Mouse (Mus musculus): ENCODE measurements around the gene Phc2. TPM values are rescaled to one million over a fixed set of nuclear protein-coding genes. Genes with fewer than 3 reads are reported as not detected.

Gene Phc2
- polyA plus RNA-seq, 1 experiment, result 83.8 TPM

DNA sequence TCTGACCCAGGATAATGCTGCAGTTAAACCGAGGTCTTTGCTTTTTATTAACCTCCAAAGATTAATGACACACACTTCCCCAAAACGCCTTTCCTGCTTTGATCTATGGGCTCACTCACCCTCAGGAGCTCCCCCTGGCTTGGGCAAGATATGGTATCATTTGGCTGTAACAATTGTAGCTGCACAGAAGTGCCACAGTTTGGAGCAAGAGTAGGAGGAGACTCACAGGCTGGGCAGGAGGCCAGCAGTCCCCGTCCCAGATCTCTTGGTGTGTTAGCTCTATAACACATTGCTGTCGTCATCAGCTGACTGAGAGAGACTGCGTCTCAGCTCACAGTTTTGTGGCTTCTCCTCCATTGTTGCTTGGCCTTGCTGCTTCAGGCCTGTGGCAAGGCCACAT is 65.6 kb downstream of the Phc2 start:
- no peaks in the 10 kb centered on the region; the same call in 1 of the 2 replicates for H3K4me1 ChIP-seq (ENCODE audit: control insufficient read depth, insufficient read depth, insufficient read length, low read length)
- no peak overlapping the region for H3K4me3 ChIP-seq (ENCODE audit: low read depth, low read length)
- 8% methylated on average over 5 of the region's 5 CpGs for WGBS
- H3K27me3 ChIP-seq (ENCODE audit: control insufficient read depth, insufficient read depth, low read length), result no peaks in the 10 kb centered on the region
- no peaks in the 10 kb centered on the region for H3K36me3 ChIP-seq (ENCODE audit: control insufficient read depth, insufficient read depth, low read length)
- TF ChIP-seq CTCF (IDR thresholded peaks at IDR 0.05; ENCODE audit: extremely low read depth, insufficient read length, insufficient replicate concordance, low read depth, low read length), result no peak
- no peak overlapping the region for H3K27ac ChIP-seq (ENCODE audit: insufficient read depth, low read depth, low read length)

DNA sequence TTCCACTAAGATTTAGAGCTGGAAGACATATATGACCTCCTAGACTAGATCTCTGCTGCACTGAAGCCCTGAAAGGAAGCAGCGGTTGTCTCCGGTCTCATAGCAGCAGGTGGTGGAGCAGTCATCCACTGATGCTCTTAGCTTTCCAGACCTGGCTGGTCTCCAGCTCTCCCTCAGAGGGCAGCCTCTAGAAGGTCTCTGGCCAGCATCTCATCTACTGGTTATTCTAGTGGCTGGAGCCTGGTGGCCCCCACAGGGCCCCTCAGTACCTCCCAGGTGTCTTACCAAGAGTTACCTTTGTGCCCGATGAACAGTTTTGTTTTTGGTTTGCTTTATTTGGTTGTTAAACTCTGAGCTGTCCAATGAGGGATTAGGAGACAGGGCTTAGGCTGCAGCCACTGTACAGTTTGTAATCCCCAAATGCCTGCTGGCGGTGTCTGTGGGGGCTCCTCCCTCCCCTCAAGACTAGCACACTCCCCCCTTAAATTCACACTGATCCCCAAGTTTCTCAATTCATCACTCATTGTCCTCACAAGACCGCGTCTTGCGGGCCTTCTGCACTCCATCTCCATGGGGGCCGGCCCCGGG is 66.7 kb downstream of the Phc2 start:
- Histone ChIP-seq H3K4me3 (ENCODE audit: low read depth, low read length) (no peak overlapping the region), H3K4me1 (ENCODE audit: control insufficient read depth, insufficient read depth, insufficient read length, low read length) (no peaks in the 10 kb centered on the region; the same call in 1 of the 2 replicates), H3K27me3 (ENCODE audit: control insufficient read depth, insufficient read depth, low read length) (no peaks in the 10 kb centered on the region), H3K27ac (ENCODE audit: insufficient read depth, low read depth, low read length) (no peak overlapping the region), H3K36me3 (ENCODE audit: control insufficient read depth, insufficient read depth, low read length) (no peaks in the 10 kb centered on the region)
- 84% methylated on average over 9 of the region's 9 CpGs for WGBS
- TF ChIP-seq CTCF (IDR thresholded peaks at IDR 0.05; ENCODE audit: extremely low read depth, insufficient read length, insufficient replicate concordance, low read depth, low read length) (no peak), POLR2A (IDR thresholded peaks at IDR 0.05; ENCODE audit: low read depth, low read length) (no peak)

DNA sequence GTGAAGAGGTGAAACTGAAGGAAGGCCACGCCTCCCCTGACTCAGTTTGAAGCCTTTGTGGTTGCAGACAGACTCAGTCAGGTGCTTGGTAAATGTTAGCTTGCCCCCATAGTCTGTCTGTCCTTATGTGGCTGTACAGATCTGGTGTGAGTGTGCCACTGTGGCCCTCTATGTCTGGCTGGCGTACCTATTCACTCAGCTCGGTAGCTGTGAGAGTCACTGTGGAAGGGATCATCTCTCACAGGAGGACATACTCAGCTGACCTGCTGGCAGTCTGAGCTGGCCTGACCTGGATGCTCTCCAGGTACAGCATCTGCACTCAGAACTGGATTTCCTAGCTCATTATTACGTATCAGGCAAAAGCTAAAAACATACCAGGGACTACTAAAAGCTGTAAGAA is 67.3 kb downstream of the Phc2 start:
- H3K4me3 ChIP-seq (ENCODE audit: low read depth, low read length), result no peak overlapping the region
- 83% methylated on average over 4 of the region's 4 CpGs for WGBS
- no peaks in the 10 kb centered on the region; the same call in 1 of the 2 replicates for H3K4me1 ChIP-seq (ENCODE audit: control insufficient read depth, insufficient read depth, insufficient read length, low read length)
- TF ChIP-seq POLR2A (IDR thresholded peaks at IDR 0.05; ENCODE audit: low read depth, low read length), result no peak
- no peak for TF ChIP-seq CTCF (IDR thresholded peaks at IDR 0.05; ENCODE audit: extremely low read depth, insufficient read length, insufficient replicate concordance, low read depth, low read length)
- no peaks in the 10 kb centered on the region for H3K27me3 ChIP-seq (ENCODE audit: control insufficient read depth, insufficient read depth, low read length)
- H3K27ac ChIP-seq (ENCODE audit: insufficient read depth, low read depth, low read length), result no peak overlapping the region
- H3K36me3 ChIP-seq (ENCODE audit: control insufficient read depth, insufficient read depth, low read length), result no peaks in the 10 kb centered on the region

DNA sequence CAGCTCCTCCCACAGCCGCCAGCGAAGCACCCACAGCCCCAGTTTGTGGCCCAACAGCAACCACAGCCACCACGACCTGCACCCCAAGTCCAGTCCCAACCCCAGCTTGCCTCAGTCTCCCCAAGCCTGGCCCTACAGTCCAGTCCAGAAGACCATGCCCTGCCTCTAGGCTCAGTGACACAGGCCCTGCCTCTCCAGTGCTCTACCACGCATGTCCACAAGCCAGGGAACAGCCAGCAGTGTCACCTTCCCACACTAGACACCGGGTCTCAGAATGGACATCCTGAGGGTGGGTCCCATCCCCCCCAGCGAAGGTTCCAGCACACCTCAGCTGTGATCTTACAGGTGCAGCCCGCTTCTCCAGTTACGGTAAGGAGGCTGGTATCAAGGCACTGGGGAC is 68.4 kb downstream of the Phc2 start:
- Histone ChIP-seq H3K4me3 (ENCODE audit: low read depth, low read length) (no peak overlapping the region), H3K27ac (ENCODE audit: insufficient read depth, low read depth, low read length) (no peak overlapping the region), H3K36me3 (ENCODE audit: control insufficient read depth, insufficient read depth, low read length) (no peaks in the 10 kb centered on the region), H3K4me1 (ENCODE audit: control insufficient read depth, insufficient read depth, insufficient read length, low read length) (no peaks in the 10 kb centered on the region; the same call in 1 of the 2 replicates), H3K27me3 (ENCODE audit: control insufficient read depth, insufficient read depth, low read length) (no peaks in the 10 kb centered on the region)
- 90% methylated on average over 8 of the region's 8 CpGs for WGBS
- TF ChIP-seq POLR2A (IDR thresholded peaks at IDR 0.05; ENCODE audit: low read depth, low read length), result no peak
- TF ChIP-seq CTCF (IDR thresholded peaks at IDR 0.05; ENCODE audit: extremely low read depth, insufficient read length, insufficient replicate concordance, low read depth, low read length), result no peak

DNA sequence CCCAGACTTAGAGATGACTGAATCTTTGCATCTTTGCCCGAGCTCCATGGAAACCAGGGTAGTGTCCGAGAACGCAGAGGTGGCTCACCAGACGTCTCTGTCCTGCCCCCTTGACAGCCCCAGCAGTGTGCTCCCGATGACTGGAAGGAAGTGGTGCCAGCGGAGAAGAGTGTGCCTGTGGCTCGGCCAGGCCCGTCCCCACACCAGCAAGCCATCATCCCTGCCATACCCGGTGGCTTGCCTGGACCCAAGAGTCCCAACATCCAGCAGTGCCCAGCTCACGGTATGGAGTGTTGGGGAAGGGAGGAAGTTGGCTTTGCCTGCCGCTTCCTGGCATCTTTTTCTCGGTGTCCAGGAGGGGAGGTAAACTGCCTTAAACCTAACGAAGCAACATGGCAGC is 68.9 kb downstream of the Phc2 start:
- Histone ChIP-seq H3K27me3 (ENCODE audit: control insufficient read depth, insufficient read depth, low read length) (no peaks in the 10 kb centered on the region), H3K27ac (ENCODE audit: insufficient read depth, low read depth, low read length) (no peak overlapping the region)

DNA sequence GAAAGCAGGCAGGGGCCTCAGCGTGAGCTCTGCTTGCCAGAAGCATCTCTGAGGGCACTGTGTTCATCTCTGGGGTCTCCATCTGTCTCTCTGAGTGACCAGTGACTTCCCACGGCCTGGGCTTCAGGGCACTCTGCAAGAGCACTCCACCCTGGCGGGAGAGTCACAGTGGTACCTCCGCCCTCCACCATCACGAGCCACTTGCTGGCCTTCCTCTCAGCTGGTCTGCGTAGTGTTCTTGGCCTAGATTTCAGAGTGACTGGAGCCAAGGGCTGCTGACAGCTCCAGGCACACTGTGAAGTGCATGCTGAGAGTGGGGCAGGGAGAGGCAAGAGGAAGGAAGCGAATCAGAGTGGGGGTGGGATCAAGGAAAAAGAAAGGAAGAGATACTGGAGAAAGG is 69.6 kb downstream of the Phc2 start:
- Histone ChIP-seq H3K4me1 (ENCODE audit: control insufficient read depth, insufficient read depth, insufficient read length, low read length) (peaks cover 1% of the 10 kb centered on the region), H3K27ac (ENCODE audit: insufficient read depth, low read depth, low read length) (no peak overlapping the region), H3K36me3 (ENCODE audit: control insufficient read depth, insufficient read depth, low read length) (no peaks in the 10 kb centered on the region), H3K27me3 (ENCODE audit: control insufficient read depth, insufficient read depth, low read length) (no peaks in the 10 kb centered on the region), H3K4me3 (ENCODE audit: low read depth, low read length) (no peak overlapping the region)
- WGBS, result 81% methylated on average over 7 of the region's 7 CpGs
- TF ChIP-seq CTCF (IDR thresholded peaks at IDR 0.05; ENCODE audit: extremely low read depth, insufficient read length, insufficient replicate concordance, low read depth, low read length) (no peak), POLR2A (IDR thresholded peaks at IDR 0.05; ENCODE audit: low read depth, low read length) (no peak)

More for the DNA sequence above, 68.9 kb downstream of the Phc2 start:
- no peak overlapping the region for H3K4me3 ChIP-seq (ENCODE audit: low read depth, low read length)
- H3K36me3 ChIP-seq (ENCODE audit: control insufficient read depth, insufficient read depth, low read length), result no peaks in the 10 kb centered on the region
- H3K4me1 ChIP-seq (ENCODE audit: control insufficient read depth, insufficient read depth, insufficient read length, low read length), result no peaks in the 10 kb centered on the region; the same call in 1 of the 2 replicates
- TF ChIP-seq POLR2A (IDR thresholded peaks at IDR 0.05; ENCODE audit: low read depth, low read length) (no peak), CTCF (IDR thresholded peaks at IDR 0.05; ENCODE audit: extremely low read depth, insufficient read length, insufficient replicate concordance, low read depth, low read length) (no peak)
- 88% methylated on average over 13 of the region's 13 CpGs for WGBS

DNA sequence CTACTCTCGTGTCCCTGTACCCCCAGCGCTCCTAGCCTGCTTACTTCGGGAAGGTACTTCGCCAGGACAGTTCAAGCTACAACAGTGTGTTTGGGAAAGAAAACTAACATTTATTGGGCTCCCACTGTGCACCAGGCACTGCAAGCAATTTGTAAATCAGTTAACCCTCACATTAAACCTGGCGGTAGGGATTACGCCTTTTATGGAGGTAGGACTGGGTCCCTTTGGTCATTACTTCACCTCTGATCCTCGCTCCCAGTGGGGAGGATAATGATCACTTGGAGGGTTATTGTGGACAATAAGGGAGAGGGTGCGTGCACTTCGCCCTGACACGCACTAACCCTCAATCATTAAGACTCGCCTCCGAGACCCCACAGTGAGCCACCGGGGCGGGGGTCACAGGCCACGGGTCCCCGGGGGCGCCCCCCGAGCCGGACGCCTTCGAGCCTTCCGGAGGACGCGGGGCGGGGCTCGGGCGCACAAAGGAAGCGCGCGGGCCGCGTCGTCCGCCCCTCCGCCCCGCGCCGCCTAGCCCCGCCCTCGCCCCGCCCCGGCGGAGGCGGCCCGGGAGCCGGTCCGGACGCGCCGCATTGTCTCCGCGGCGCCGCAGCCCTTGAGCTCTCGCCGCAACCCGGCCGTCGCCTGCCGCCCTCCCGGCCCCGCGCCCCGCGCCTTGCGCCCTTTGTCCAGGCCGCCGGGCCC is 72.7 kb downstream of the Phc2 start:
- Histone ChIP-seq H3K36me3 (ENCODE audit: control insufficient read depth, insufficient read depth, low read length) (peaks cover 2% of the 10 kb centered on the region; the same call in 1 of the 2 replicates), H3K27ac (ENCODE audit: insufficient read depth, low read depth, low read length) (peak overlapping the region; percentile 89), H3K27me3 (ENCODE audit: control insufficient read depth, insufficient read depth, low read length) (no peaks in the 10 kb centered on the region), H3K4me3 (ENCODE audit: low read depth, low read length) (peak overlapping the region; percentile 70), H3K4me1 (ENCODE audit: control insufficient read depth, insufficient read depth, insufficient read length, low read length) (peaks cover 5% of the 10 kb centered on the region)
- TF ChIP-seq CTCF (IDR thresholded peaks at IDR 0.05; ENCODE audit: extremely low read depth, insufficient read length, insufficient replicate concordance, low read depth, low read length) (no peak), POLR2A (IDR thresholded peaks at IDR 0.05; ENCODE audit: low read depth, low read length) (peak; percentile 82)
- WGBS, result 3% methylated on average over 68 of the region's 68 CpGs

All from small intestine, adult 2 months (tissue).